In genomic region chr11:100313424-100313823, GRCm38 (mm10) we compare ENCODE assay signal across 35 mouse cellular contexts. TPM values are rescaled to one million over a fixed set of nuclear protein-coding genes. Genes with fewer than 3 reads are reported as not detected.
A peak's percentile ranks its signal among the peaks of the same experiment; 100 is the strongest.
DNase-seq lines count a peak whose midpoint lies in the region; ATAC-seq and TF ChIP-seq lines count a peak whose summit lies in the region.
"Had no signal": no experiment of that assay in that cellular context is flagged by ENCODE, and none has a peak within 500 bp of the region (broad histone marks: within the 10 kb centered on the region; RNA-seq: fewer than 3 reads in every experiment).

No protein-coding gene starts in this region.

- no peaks in the 10 kb centered on the region for H3K9me3 ChIP-seq in kidney, embryonic 14.5 days (ENCODE audit: control insufficient read depth, low read length)
- H3K9me3 ChIP-seq in liver, embryonic 11.5 days (ENCODE audit: control insufficient read depth, low read length) = no peaks in the 10 kb centered on the region
- H3K9me3 ChIP-seq: heart, embryonic 13.5 days; hindbrain, embryonic 10.5 days; hindbrain, embryonic 15.5 days; liver, embryonic 15.5 days; lung, embryonic 15.5 days; midbrain, embryonic 13.5 days had no signal

- H3K27me3 ChIP-seq in kidney, adult 2 months (replicated peaks; ENCODE audit: control insufficient read depth, insufficient read depth, low read length) = no peaks in the 10 kb centered on the region
- H3K27me3 ChIP-seq in kidney, embryonic 14.5 days (ENCODE audit: control insufficient read depth, insufficient read depth, low read length) = no peaks in the 10 kb centered on the region
- no peaks in the 10 kb centered on the region for H3K27me3 ChIP-seq in liver, adult 2 months (ENCODE audit: control insufficient read depth, insufficient read depth, low read length)
- H3K27me3 ChIP-seq in liver, embryonic 11.5 days (replicated peaks; ENCODE audit: control insufficient read depth, insufficient read depth, low read length) = no peaks in the 10 kb centered on the region
- H3K27me3 ChIP-seq: heart, embryonic 13.5 days; hindbrain, embryonic 15.5 days; liver, embryonic 15.5 days; lung, embryonic 15.5 days; midbrain, embryonic 13.5 days had no signal

- no peaks in the 10 kb centered on the region for H3K79me2 ChIP-seq in liver, adult 2 months (ENCODE audit: control insufficient read depth, insufficient read depth, low read length)

- peak; percentile 70 for DNase-seq in kidney, adult 2 months
- peak; percentile 86 for DNase-seq in liver, adult 2 months (ENCODE audit: extremely low read depth, low read depth, low spot score)
- no peak for DNase-seq in liver, embryonic 11.5 days (ENCODE audit: low spot score)
- peak; percentile 45 to 63 for DNase-seq in kidney, postnatal 36 days
- DNase-seq in embryo, embryonic 11 days = no peak
- DNase-seq: adrenal gland, postnatal 25 days; B cell, adult 2 months; cerebellum, adult 11-12 months; cerebellum, adult 9-11 months; heart, adult 2 months; heart, postnatal 10 days; left cerebral cortex, postnatal 4 days; retina, postnatal 1 day; right cerebral cortex, postnatal 14 days; thymus, postnatal 4 days had no signal

- no peak overlapping the region for H3K4me3 ChIP-seq in kidney, adult 2 months (ENCODE audit: insufficient read depth, low read depth, low read length)
- no peak overlapping the region for H3K4me3 ChIP-seq in kidney, embryonic 14.5 days (ENCODE audit: low read length)
- H3K4me3 ChIP-seq in liver, adult 2 months (ENCODE audit: insufficient read depth, low read depth, low read length) = no peak overlapping the region
- H3K4me3 ChIP-seq in liver, embryonic 11.5 days (ENCODE audit: low read depth, low read length) = no peak overlapping the region
- H3K4me3 ChIP-seq: erythroblast, embryonic 14.5 days; heart, adult 2 months; heart, embryonic 13.5 days; hindbrain, embryonic 10.5 days; hindbrain, embryonic 15.5 days; liver, embryonic 15.5 days; lung, embryonic 15.5 days; midbrain, embryonic 13.5 days had no signal

- H3K9ac ChIP-seq in kidney, embryonic 14.5 days (ENCODE audit: low read depth, low read length) = no peak overlapping the region
- H3K9ac ChIP-seq in liver, adult 2 months (ENCODE audit: low read depth, low read length) = no peak overlapping the region
- no peak overlapping the region for H3K9ac ChIP-seq in liver, embryonic 11.5 days (ENCODE audit: low read depth, low read length)
- H3K9ac ChIP-seq: heart, embryonic 13.5 days; hindbrain, embryonic 15.5 days; liver, embryonic 15.5 days; lung, embryonic 15.5 days; midbrain, embryonic 13.5 days had no signal

- peak overlapping the region; percentile 88 for H3K27ac ChIP-seq in kidney, adult 2 months (ENCODE audit: insufficient read depth, low read depth, low read length)
- H3K27ac ChIP-seq in kidney, embryonic 14.5 days (ENCODE audit: low read depth, low read length) = no peak overlapping the region
- H3K27ac ChIP-seq in liver, adult 2 months (replicated peaks; ENCODE audit: insufficient read depth, low read depth, low read length) = peak overlapping the region; percentile 86
- H3K27ac ChIP-seq in liver, embryonic 11.5 days (ENCODE audit: low read depth, low read length) = no peak overlapping the region
- H3K27ac ChIP-seq: heart, adult 2 months; hindbrain, embryonic 10.5 days; hindbrain, embryonic 15.5 days; liver, embryonic 15.5 days; lung, embryonic 15.5 days; midbrain, embryonic 13.5 days had no signal

- ATAC-seq in kidney, embryonic 14.5 days (ENCODE audit: low FRiP score, low TSS enrichment) = no peak
- ATAC-seq in liver, embryonic 11.5 days (replicated peaks; ENCODE audit: low FRiP score) = no peak
- ATAC-seq: forebrain, embryonic 16.5 days; inflammation-experienced regulatory T-cells, adult 6 months; midbrain, embryonic 13.5 days had no signal

- WGBS in kidney, adult 2 months = 55% methylated on average over 6 of the region's 6 CpGs
- 92% methylated on average over 6 of the region's 6 CpGs for WGBS in kidney, embryonic 14.5 days
- 58% methylated on average over 6 of the region's 6 CpGs for WGBS in liver, adult 2 months
- 89% methylated on average over 6 of the region's 6 CpGs for WGBS in liver, embryonic 11.5 days

- no peaks in the 10 kb centered on the region for H3K36me3 ChIP-seq in kidney, adult 2 months (ENCODE audit: control insufficient read depth, insufficient read depth, low read length)
- H3K36me3 ChIP-seq in kidney, embryonic 14.5 days (ENCODE audit: control insufficient read depth, insufficient read depth, low read length) = no peaks in the 10 kb centered on the region
- no peaks in the 10 kb centered on the region for H3K36me3 ChIP-seq in liver, adult 2 months (ENCODE audit: control insufficient read depth, insufficient read depth, low read length)
- no peaks in the 10 kb centered on the region for H3K36me3 ChIP-seq in liver, embryonic 11.5 days (ENCODE audit: control insufficient read depth, insufficient read depth, low read length)
- H3K36me3 ChIP-seq: heart, embryonic 13.5 days; hindbrain, embryonic 10.5 days; hindbrain, embryonic 15.5 days; liver, embryonic 15.5 days; lung, embryonic 15.5 days; midbrain, embryonic 13.5 days had no signal

- TF ChIP-seq POLR2A in kidney, adult 2 months (IDR thresholded peaks at IDR 0.05; ENCODE audit: low read depth, low read length) = no peak
- TF ChIP-seq POLR2A in liver, adult 2 months (IDR thresholded peaks at IDR 0.05; ENCODE audit: extremely low read depth, insufficient read depth, low read length) = no peak

- no peak for TF ChIP-seq CTCF in kidney, adult 2 months (conservative IDR thresholded peaks at IDR 0.05; ENCODE audit: insufficient read depth, insufficient read length, low read depth, low read length)
- no peak for TF ChIP-seq CTCF in liver, adult 2 months (IDR thresholded peaks at IDR 0.05; ENCODE audit: low read depth, low read length)

- H3K4me2 ChIP-seq in kidney, embryonic 14.5 days (replicated peaks; ENCODE audit: low read depth, low read length) = no peak overlapping the region
- H3K4me2 ChIP-seq in liver, embryonic 11.5 days = no peak overlapping the region
- H3K4me2 ChIP-seq: heart, embryonic 13.5 days; hindbrain, embryonic 15.5 days; liver, embryonic 15.5 days; lung, embryonic 15.5 days; midbrain, embryonic 13.5 days had no signal

- H3K4me1 ChIP-seq in kidney, adult 2 months (ENCODE audit: control insufficient read depth, insufficient read depth, low read length) = peaks cover 13% of the 10 kb centered on the region
- H3K4me1 ChIP-seq in kidney, embryonic 14.5 days (ENCODE audit: control insufficient read depth, insufficient read depth, low read length) = no peaks in the 10 kb centered on the region
- peaks cover 31% of the 10 kb centered on the region for H3K4me1 ChIP-seq in liver, adult 2 months (ENCODE audit: control insufficient read depth, insufficient read depth, low read length)
- peaks cover 6% of the 10 kb centered on the region; the same call in 1 of the 2 replicates for H3K4me1 ChIP-seq in liver, embryonic 11.5 days (replicated peaks; ENCODE audit: control insufficient read depth, insufficient read depth, low read length)

RNA-seq across cellular contexts. Expression of gene Eif1, which starts 6.3 kb away (rescaled TPM):
- 116 and 173 TPM in 2 replicates for polyA plus RNA-seq in kidney, adult 2 months (2012; rRNA removed)
- polyA plus RNA-seq in kidney, embryonic 14.5 days (2014; fragmentation: Nextera tagmentation; extraction: Ambion mirVana) = 1,744 and 1,749 TPM in 2 replicates
- total RNA-seq in liver, adult 2 months (2014; rRNA removed) = 145 and 210 TPM in 2 replicates
- 86.6 and 104 TPM in 2 replicates for polyA plus RNA-seq in liver, adult 2 months (2012; rRNA removed)
- 2,121 and 2,222 TPM in 2 replicates for polyA plus RNA-seq in liver, embryonic 11.5 days (2014; fragmentation: Nextera tagmentation; extraction: Ambion mirVana)

RNA-seq across cellular contexts. Expression of gene Gast, which starts 20.8 kb away (rescaled TPM):
- not detected in 2 replicates for polyA plus RNA-seq in kidney, adult 2 months (2012; rRNA removed)
- polyA plus RNA-seq in kidney, embryonic 14.5 days (2014; fragmentation: Nextera tagmentation; extraction: Ambion mirVana) = not detected in 2 replicates
- total RNA-seq in liver, adult 2 months (2014; rRNA removed) = not detected in 2 replicates
- not detected in 2 replicates for polyA plus RNA-seq in liver, adult 2 months (2012; rRNA removed)
- not detected in 2 replicates for polyA plus RNA-seq in liver, embryonic 11.5 days (2014; fragmentation: Nextera tagmentation; extraction: Ambion mirVana)
- total RNA-seq: adrenal gland, adult 18-20 months; adrenal gland, postnatal 25 days; gastrocnemius, adult 8-10 months; gastrocnemius, postnatal 4 days; heart, adult 2 months; heart, postnatal 10 days; layer of hippocampus, postnatal 14 days; left cerebral cortex, postnatal 4 days; megakaryocyte-erythroid progenitor cell, adult 5-6 weeks had no signal
- polyA plus RNA-seq: forebrain, embryonic 16.5 days; heart, adult 2 months; heart, embryonic 13.5 days; inflammation-experienced regulatory T-cells, adult 6 months; liver, embryonic 15.5 days; lung, embryonic 15.5 days; neural tube, embryonic 14.5 days; testis, adult 2 months had no signal

RNA-seq across cellular contexts. Expression of gene Hap1, which starts 42.5 kb away (rescaled TPM):
- polyA plus RNA-seq in kidney, adult 2 months (2012; rRNA removed) = 3.0 and 3.6 TPM in 2 replicates
- polyA plus RNA-seq in kidney, embryonic 14.5 days (2014; fragmentation: Nextera tagmentation; extraction: Ambion mirVana) = 6.0 and 6.3 TPM in 2 replicates
- total RNA-seq in liver, adult 2 months (2014; rRNA removed) = 0.65 and 1.3 TPM in 2 replicates
- polyA plus RNA-seq in liver, adult 2 months (2012; rRNA removed) = 0.40 and 1.2 TPM in 2 replicates
- polyA plus RNA-seq in liver, embryonic 11.5 days (2014; fragmentation: Nextera tagmentation; extraction: Ambion mirVana) = 0.82 and 1.5 TPM in 2 replicates
- total RNA-seq: megakaryocyte-erythroid progenitor cell, adult 5-6 weeks had no signal

RNA-seq across cellular contexts. Expression of gene Krt42, which starts 43.8 kb away (rescaled TPM):
- polyA plus RNA-seq in kidney, adult 2 months (2012; rRNA removed) = not detected in 2 replicates
- polyA plus RNA-seq in kidney, embryonic 14.5 days (2014; fragmentation: Nextera tagmentation; extraction: Ambion mirVana) = not detected in 2 replicates
- not detected in 2 replicates for total RNA-seq in liver, adult 2 months (2014; rRNA removed)
- polyA plus RNA-seq in liver, adult 2 months (2012; rRNA removed) = not detected in 2 replicates
- polyA plus RNA-seq in liver, embryonic 11.5 days (2014; fragmentation: Nextera tagmentation; extraction: Ambion mirVana) = not detected in 2 replicates
- total RNA-seq: adrenal gland, adult 18-20 months; adrenal gland, postnatal 25 days; gastrocnemius, adult 8-10 months; gastrocnemius, postnatal 4 days; heart, adult 2 months; heart, postnatal 10 days; layer of hippocampus, postnatal 14 days; left cerebral cortex, postnatal 4 days; megakaryocyte-erythroid progenitor cell, adult 5-6 weeks had no signal
- polyA plus RNA-seq: forebrain, embryonic 11.5 days; forebrain, embryonic 16.5 days; heart, adult 2 months; heart, embryonic 13.5 days; hindbrain, embryonic 10.5 days; hindbrain, embryonic 15.5 days; inflammation-experienced regulatory T-cells, adult 6 months; liver, embryonic 15.5 days; lung, embryonic 15.5 days; midbrain, embryonic 13.5 days; neural tube, embryonic 14.5 days; small intestine, adult 2 months; stomach, embryonic 14.5 days; testis, adult 2 months had no signal

RNA-seq across cellular contexts. Expression of gene Krt17, which starts 52.6 kb away (rescaled TPM):
- 0.08 TPM in 1 of 2 replicates, not detected in the other for polyA plus RNA-seq in kidney, adult 2 months (2012; rRNA removed)
- 0.13 and 0.14 TPM in 2 replicates for polyA plus RNA-seq in kidney, embryonic 14.5 days (2014; fragmentation: Nextera tagmentation; extraction: Ambion mirVana)
- total RNA-seq in liver, adult 2 months (2014; rRNA removed) = not detected in 2 replicates
- polyA plus RNA-seq in liver, adult 2 months (2012; rRNA removed) = not detected in 2 replicates
- polyA plus RNA-seq in liver, embryonic 11.5 days (2014; fragmentation: Nextera tagmentation; extraction: Ambion mirVana) = 0.32 and 0.42 TPM in 2 replicates
- total RNA-seq: adrenal gland, adult 18-20 months; adrenal gland, postnatal 25 days; gastrocnemius, adult 8-10 months; heart, adult 2 months; heart, postnatal 10 days; layer of hippocampus, postnatal 14 days; left cerebral cortex, postnatal 4 days; megakaryocyte-erythroid progenitor cell, adult 5-6 weeks had no signal
- polyA plus RNA-seq: forebrain, embryonic 11.5 days; midbrain, embryonic 13.5 days; neural tube, embryonic 14.5 days; testis, adult 2 months had no signal

Comparison
In these comparisons a context has a peak if more than half of its experiments do, and no peak if none do; other contexts are left out.
1. DNase-seq: peak in kidney, adult 2 months (single experiment), liver, adult 2 months (single experiment) and kidney, postnatal 36 days (2 of 2); none in liver, embryonic 11.5 days (single experiment) and embryo, embryonic 11 days (single experiment).
2. H3K27ac ChIP-seq: peak in kidney, adult 2 months (single experiment) and liver, adult 2 months (single experiment); none in kidney, embryonic 14.5 days (single experiment) and liver, embryonic 11.5 days (single experiment).
3. RNA of gene Eif1, which starts 6.3 kb away (polyA plus RNA-seq): 2,121 to 2,222 TPM in liver, embryonic 11.5 days and 1,744 to 1,749 TPM in kidney, embryonic 14.5 days; 116 to 173 TPM in kidney, adult 2 months and 86.6 to 104 TPM in liver, adult 2 months; every median in the first group is over 10 times any median in the second.